Mouse (Mus musculus): ENCODE results near the gene Dach2.

- TF ChIP-seq POLR2A (IDR thresholded peaks at IDR 0.05; ENCODE audit: insufficient read length, low read depth) (no peak), MYOG (IDR thresholded peaks at IDR 0.05; ENCODE audit: control insufficient read depth in 1 of 3, insufficient read depth in 1 of 3, insufficient read length in 2 of 3, low read depth in 2 of 3) (no peak)
Measured at GRCm38 (mm10) chrX:113867835-113868495, 570.7 kb downstream of the Dach2 start.
